Mouse (Mus musculus): Measurements from ENCODE around the gene Bcl11b.

Gene Bcl11b

DNA sequence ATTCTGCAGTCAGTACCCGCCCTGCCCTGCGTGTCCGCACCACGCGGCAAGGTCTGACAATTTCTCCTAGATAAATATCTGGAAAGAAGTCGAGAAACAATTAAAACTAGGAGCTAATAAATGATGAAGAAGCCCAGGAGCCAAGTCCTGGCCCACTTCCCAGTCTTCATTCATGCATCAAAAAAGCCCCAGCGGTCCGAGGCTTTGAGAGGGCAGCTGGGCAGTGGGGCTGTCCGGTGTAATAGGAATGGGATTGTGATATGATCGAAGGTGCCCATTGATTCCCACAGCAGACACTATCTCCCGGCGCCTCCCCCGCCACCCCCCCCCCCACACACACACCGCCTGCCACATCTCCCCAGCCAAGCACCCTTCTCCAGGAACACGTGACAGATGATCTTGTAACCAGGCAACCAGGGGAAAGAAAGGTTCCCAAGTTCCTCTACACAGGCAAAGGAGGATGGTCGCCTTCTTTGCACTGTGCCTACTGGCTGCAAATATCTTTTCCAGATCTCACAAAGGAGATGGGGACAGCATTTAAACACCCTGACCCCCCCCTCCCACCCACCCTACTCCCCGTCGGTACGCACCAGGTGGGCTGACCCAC, 68.5 kb downstream of the Bcl11b start:
- DNase-seq (ENCODE audit: low spot score), result no peak

DNA sequence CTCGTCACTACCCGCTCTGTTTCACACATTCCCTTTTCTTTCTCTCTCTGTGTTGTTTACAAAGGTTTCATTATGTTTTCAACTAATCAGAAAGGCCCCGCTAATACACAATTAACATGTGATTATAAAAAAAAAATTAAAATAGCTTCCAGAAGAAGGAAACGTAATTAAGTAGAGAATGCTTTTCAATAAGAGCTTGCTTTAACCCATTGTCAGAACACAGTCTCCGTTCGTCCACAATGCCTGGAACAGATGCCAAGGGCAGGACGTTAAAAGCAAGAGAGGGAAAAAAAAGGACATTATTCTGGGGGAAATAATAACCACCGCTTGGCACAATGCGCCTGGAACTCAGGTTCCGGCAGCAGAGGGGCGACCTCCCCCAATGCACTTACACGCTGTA, 71.3 kb downstream of the Bcl11b start:
- DNase-seq (ENCODE audit: low spot score), result no peak

DNA sequence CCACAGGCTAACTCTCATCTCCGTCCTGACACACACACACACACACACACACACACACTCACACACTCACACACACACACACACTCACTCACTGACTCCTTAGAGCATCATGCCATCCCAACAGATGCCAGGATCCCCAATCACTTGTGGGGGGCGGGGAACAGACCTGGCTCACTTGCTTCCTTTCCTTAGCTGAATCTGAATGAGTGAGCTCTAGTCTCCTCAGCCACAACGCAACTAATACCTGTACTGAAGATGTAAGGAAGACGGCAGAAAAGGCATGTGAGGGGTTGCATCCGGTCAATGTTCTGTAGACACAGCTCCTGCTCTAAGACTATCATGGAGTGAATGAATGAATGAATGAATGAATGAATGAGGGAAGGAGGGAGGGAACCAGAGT, 71.9 kb downstream of the Bcl11b start:
- no peak for DNase-seq (ENCODE audit: low spot score)

DNA sequence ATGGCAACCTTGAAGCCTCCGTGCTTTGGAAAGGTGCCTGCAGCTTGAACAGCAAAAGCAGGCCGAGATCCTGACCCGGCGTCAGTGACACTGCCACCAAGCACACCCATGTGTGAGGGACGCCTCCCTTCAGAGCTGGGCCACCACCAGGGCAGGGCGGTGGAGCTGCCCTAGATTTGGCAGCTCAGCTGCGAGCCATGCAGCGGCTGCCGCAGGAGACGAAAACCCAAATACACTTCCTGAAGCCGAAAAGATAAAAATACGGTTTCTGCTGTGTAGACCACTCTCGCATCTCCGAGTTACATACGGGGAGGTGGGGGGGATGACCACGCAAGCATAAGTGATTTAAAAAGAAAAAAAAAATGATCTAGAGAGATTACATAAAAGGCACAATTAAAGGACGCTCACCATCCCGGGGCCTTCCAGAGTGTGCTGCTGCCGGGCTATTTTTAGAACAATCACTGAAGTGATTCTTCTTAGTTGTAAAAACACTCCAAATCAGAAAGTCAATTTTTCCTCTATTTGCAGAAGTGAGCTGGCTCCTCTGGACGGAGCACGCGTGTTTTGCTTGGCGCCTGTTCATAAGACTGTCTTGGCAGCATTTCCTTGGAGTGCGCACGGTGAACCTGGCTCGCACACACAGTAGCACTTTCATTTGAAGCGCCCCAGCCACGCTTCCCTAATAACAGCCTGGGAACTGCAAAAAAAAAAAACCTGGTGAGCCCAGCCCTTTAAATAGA, 72.6 kb downstream of the Bcl11b start:
- DNase-seq (ENCODE audit: low spot score), result peak; percentile 63

DNA sequence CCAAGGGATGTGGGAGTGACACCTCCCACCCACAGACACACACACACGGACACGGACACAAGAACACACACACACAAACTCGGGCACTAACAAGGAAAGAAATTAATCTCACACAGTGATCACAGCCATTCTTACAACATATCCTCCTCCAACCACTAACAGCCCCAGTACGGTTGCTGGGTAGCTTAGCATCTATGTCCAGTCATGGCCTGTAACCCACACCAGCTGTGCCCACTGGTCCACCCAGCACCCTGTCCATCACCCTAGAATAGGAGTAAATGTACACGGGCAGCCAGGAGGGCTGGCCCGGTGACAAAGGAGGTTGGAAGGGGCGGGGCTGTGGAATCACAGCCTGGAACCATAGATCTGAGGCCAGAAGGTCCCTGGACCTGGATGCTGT, 74.5 kb downstream of the Bcl11b start:
- no peak for DNase-seq (ENCODE audit: low spot score)

DNA sequence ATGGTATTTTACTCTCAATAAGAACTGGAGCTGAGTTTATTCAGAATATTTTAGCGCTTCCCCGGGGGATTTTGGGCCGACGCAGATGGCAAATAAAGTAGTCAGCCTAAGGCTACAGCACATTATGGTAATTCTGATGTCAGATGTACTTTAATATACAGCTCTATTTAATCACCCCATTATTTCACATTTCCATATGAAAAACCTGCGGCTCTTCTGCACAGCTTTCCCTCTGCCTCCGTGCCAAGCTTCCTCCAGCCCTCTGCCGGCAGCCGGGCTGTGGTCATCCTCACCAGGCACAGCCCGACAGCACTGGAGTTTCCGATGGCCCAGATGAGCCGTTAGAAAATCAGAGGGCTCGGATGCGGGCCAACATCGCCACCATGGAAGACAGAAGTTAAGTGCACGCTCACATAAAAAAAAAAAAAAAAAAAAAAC, 74.9 kb downstream of the Bcl11b start:
- no peak for DNase-seq (ENCODE audit: low spot score)

DNA sequence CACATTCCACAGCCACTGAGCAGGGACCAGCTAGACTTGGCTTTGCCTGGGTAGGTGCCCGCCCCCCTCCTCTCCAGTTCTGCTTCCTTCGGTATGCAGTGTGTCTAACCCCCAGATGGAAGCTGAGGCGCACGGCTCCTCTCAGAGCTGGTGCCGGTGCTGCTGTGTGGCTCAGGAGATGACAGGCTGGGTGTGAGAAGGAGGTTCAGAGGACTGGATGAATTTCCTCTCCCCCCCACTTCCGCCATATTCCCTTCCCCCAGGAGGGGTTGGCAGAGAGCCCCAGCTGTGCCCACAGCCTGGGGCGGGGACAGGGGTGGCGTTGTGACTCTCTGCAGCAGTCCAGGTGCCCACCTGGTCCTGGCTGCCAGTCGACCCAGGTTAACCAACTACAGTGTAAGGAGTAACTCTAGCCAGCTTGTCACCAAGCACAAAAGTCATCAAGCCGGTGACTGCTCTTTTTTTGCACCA, 75.4 kb downstream of the Bcl11b start:
- no peak for DNase-seq (ENCODE audit: low spot score)

DNA sequence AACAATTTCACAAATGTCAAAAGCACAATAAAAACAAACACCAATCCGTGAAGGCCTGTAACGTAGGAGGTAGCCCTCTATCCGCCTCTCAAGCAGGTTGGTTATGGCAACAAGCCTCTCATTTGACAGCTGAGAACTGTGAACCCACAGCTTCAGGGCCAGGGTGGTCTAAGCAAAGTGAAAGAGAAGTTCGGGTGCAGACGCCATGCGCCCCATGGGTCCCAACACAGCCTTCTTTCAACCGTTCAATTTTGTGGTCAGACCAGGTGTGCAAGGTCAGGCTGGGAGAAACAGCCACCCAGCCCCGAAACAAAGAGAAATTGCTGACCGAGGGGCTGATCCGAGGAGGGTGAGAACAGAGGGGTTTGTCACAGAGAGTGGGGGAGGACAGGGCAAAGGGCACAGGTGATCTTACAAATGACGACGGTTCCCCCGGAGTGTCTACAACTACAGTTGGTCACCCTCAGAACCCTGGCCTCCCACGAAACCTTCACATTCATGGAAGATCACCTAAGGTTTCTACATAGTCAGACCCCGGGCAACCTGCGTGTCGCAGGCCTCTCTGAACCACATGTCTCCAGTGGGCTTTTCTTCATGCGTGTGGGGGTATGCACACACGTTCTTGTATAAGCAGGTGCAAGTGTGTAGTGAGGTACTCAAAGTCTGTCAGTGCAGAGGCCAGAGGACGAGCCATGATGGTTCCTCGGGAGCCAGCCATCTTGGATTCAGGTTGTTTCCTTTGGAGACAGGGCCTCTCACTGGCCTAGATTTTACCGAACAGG, 77.1 kb downstream of the Bcl11b start:
- no peak for DNase-seq (ENCODE audit: low spot score)

DNA sequence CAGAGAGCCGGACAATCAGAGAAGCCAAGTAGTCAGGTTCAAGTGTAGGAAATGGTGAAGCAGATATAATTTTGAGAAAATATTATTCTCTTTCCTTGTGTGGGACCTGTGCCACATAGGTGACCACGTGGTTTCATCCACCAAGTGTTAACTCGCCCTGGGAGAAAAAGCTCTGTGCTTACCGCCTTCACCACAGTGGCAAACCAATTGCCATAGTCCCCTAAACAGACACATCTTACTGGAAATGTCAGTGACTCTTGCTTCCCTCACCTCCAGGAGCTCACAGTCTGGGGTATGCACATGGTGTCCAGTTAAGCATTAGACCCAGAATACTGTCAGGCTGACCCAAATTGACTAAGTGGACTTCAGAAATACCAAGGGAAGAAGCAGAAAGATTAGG, 78.7 kb downstream of the Bcl11b start:
- DNase-seq (ENCODE audit: low spot score), result no peak

DNA sequence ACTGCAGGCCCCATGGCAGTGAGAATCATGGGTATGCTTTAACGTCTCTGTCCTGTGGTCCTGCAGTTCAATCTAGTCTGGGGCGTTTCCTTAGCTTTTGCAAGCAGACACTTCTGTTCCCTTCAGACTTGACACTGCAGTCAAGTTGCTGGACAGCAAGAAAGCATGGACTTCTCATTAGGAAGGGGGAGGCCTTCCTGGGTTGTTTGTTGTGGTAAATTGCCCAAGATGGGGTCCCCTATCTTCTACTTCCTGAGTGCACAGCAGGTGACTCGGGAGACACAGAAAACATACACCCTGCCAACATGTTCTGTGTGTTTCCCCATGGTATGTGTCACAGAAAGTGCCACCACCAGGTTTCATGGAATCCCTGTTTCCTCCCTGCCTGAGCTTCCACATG, 79.4 kb downstream of the Bcl11b start:
- no peak for DNase-seq (ENCODE audit: low spot score)

DNA sequence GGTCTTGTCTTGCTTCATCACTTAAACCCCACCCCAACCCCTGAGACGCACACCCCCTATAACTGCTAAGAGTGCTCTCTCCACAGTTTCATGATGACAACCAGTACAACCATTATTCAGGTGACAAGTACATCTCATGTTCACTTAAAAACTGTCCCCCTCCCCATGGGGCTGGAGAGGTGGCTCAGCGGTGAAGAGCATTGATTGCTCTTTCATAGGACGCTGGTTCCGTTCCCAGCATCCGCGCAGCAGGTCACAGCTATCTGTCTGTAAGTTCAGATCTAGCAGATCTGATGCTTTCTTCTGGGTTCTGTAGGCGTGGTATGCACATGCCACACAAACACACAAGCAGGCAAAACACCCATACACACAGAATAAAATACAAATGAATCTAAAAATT, 81.2 kb downstream of the Bcl11b start:
- no peak for DNase-seq (ENCODE audit: low spot score)

DNA sequence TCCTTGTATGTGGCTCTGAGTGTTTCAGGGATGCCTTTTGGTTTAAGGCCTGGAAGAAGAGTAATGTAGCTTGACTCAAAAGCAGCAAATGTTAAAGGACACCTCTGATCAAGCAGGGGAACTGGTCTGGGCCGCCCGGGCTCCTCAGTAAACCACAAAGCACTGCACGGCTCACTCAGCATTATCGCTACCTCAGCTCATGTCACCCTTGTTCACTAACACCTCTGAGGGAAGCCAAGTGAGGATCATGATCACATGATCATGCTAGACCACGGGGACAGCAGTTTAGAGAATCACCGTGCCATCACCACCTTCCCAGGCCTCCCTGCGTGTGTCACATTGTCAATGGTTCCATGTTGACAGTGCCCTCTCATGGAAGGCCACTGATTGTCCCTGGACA, 81.8 kb downstream of the Bcl11b start:
- no peak for DNase-seq (ENCODE audit: low spot score)

DNA sequence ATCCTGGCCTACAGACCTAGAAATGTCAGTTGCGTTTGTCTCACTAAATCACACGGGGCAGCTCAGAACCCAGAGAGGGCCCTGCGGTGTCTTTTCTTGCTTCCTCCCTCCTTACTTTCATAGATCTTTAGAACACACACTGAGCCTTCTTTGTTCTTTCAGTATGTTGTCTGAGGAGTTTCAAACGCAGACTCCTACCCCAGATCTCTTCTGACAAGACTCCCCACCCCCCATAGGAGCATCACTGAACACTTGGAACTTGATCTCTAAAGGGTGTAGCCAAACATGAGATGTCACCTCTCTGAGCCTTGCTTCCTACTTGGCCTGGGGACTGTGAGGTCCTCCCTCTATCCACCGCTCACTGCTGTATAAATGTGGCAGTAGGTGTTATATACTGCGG, 82.2 kb downstream of the Bcl11b start:
- DNase-seq (ENCODE audit: low spot score), result no peak

DNA sequence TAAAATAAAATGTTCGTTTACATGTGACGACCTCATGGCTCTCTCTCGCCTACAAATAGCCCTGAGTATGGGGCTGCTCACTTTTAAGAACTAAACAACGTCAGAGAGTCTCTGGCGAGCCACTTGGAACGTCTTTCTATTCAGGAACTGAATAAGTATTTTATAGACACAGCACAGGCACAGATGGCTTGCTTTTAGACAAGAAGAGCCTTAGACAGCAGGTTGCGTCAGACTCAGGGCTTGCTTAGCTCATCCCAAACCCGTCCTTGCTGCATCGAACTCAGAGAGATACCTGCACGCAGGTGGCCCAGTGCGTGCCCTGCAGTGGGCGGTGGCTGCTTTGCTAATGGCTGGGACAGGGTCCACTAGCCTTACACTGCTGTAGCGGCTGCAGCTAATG, 82.7 kb downstream of the Bcl11b start:
- DNase-seq (ENCODE audit: low spot score), result no peak

DNA sequence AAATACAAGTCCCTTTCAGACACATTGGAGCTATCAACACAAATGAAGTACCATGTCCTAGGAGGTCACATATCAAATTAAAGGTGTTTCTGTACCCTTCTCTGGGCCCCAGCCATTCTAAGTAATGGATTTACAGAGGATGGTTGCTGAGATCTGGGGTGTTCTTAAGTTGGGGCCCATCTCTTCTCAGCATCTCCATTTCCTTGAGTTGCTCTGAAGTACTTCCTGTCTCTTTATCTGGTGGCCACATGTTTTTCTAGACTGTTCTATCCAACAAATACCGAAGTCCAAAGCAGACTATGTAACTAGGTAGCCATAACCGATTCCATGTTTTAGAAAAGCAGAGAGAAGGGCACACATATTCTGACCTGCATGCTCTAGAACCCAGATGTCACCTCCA, 83.3 kb downstream of the Bcl11b start:
- no peak for DNase-seq (ENCODE audit: low spot score)

DNA sequence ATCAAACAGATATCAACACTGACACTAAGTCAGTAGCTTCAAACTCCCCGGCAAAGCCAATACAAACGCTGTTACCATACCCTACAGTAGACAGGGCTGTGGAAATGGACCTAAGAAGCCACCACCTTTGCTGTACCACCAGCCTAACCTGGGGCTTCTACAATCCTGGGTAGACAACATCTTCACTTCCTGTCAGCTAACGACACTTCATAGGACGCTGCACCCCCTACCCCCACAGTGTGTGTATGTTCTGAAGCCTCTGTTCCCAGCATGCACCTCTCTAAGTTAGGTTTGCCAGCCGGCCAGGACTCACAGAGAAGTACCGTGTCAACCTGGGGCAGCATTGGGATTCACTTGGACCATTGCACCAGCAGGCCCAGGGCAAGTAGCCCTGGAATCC, 84.6 kb downstream of the Bcl11b start:
- DNase-seq (ENCODE audit: low spot score), result no peak

DNA sequence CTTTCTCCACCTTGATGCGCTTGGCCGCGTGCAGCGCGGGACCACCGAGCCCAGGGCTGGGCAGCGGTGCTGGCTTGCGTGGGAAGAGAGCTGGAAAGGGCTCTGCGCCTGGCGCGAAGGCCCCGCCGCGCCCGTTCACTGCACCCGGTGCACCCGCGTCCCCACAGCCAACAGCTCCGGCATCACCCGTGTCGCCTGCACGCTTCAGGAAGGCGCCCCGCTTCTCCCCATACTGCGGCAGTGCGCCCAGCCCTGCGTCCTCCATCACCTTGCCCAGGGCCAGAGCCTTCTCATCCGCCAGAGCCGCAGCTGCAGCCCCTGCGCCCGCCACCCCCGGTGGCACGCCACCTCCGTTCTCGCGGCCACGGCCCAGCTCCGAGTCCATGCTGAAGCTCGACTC, 87.4 kb downstream of the Bcl11b start:
- no peak for DNase-seq (ENCODE audit: low spot score)

DNA sequence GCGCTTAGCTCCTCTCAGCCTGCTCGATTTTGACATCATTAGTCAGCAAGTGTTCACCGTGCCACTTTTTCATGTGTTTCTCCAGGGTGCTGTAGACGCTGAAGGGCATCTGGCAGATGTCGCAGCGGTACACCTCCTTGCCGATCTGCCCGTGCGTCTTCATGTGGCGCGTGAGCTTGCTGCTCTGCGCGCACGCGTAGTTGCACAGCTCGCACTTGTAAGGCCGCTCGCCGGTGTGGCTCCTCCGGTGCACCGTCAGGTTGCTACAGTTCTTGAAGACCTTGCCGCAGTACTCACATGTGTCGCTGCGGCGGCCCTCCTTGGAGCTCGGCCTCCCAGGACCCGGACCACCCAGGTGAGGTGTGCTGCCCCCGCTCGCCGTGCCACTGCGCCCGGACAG, 88.0 kb downstream of the Bcl11b start:
- DNase-seq (ENCODE audit: low spot score), result no peak

DNA sequence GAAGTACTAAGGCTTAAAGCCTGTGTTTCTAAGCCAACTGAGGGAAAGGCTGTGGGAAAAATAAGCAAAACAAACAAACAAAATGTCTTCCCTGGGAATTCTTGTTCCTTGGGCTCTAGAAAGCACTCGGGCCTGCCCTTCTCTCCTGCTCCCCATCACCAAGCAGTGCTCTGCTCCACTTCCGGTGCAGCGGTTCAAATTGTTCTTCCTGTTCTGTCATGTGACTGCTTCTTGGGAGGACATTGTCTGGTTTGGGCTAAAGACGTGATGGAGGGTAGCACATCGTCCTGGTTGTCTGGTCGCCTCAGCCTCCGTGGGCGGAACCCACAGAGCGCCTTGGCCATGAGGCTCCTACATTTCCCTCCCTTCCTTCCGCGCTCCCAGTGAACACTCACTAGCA, 94.6 kb downstream of the Bcl11b start:
- DNase-seq (ENCODE audit: low spot score), result no peak

DNA sequence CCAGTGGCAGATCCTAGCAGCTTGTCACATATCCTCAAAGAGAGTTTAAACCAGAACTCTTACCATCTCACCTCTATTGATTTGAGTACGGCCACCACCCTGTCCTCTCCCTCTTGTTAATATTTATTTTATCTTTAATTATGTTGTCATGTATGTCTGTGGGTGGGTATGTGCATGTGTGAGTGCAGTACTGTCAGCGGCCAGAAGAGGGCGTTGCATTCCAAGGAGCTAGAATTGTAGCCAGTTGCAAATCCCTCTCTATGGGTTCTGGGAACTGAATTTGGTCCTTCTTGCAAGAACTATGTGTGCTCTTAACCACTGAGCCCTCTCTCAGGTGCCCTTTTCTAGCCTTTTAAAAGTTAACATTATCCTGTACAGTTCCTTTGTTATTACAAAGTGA, 98.1 kb downstream of the Bcl11b start:
- no peak for DNase-seq (ENCODE audit: low spot score)

DNA sequence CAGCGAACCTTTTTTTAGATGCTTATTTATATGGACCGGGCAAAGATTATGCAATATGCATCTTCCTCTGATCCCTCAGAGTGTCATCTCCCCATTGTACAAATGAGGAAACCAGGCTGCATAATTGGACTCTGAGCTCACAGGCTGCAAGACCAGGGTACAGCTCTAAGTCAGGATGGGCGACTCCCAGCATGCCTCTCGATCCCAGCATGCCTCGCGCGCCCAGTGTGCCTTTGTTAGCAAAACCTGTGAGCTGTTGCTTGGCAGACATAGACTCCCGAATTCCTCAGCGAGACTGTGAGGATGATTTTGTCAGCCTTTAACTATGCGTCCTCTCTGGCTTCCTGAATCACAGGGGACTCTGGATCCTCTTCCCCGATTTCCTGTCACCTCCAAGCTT, 98.9 kb downstream of the Bcl11b start:
- no peak for DNase-seq (ENCODE audit: low spot score)

DNA sequence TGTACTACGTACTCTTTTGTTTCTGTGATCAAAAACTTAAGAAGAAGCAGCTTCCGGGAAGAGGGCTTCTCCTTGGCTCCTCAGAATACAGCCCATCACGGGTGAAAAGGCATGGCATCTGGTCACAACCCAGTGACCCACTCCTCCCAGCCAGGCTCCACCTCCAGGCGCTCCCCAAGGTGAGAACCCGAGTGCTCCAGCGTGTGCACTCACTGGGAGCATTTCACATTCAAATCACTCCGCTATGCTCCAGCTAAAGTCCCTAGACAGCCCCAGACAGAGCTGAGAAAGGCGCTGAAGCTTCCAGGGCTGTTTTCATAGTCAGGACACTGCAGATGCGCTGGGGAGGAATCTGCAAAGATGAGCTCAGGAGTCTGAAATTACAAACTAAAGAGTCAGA, 99.5 kb downstream of the Bcl11b start:
- DNase-seq (ENCODE audit: low spot score), result no peak

DNA sequence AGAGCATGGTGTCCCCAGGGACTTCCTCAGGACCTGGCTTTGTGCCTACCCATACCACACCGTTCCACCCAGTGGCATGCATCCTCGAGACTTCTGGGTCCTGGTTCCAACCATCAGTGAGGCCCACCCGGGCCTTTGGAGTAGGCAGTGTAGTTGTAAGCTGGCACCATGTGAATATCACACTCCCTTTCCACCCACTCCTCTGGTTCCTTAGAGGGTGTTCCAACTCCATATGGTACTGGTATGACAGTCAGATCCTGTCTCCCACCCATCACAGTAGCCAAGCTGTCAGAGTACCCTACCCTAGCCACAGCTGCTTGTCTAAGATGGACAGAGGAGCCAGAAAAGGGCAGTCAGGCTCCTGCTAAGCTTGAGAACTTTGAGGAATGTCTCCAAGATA, 112.0 kb downstream of the Bcl11b start:
- DNase-seq (ENCODE audit: low spot score), result no peak

Measured in adipocyte (in vitro differentiated cells).